Mouse (Mus musculus) erythroblast, embryonic 14.5 days (primary cell): ENCODE data around the gene Igsf9.

ENCODE experiments used
- GATA1 ChIP-seq: IDR thresholded peaks from 2 replicates; pipeline ENCODE4 v1.6.1; 2012; ENCODE audit warnings: low read length, inconsistent platforms, mixed read lengths
- TAL1 ChIP-seq: IDR thresholded peaks from 3 replicates; pipeline ENCODE4 v1.6.1; 2012; ENCODE audit warnings: low read length, inconsistent platforms, mixed read lengths

- TF ChIP-seq GATA1 (no peak), TAL1 (no peak)
Observed at GRCm38 (mm10) chr1:172475054-172475741, 6.4 kb upstream of the Igsf9 start, which contains the start of gene Slamf9.
